Mouse (Mus musculus) embryo, embryonic 10 days (tissue): ENCODE data around the gene Nfix.

ENCODE experiments used
- DNase-seq: peaks from one replicate; pipeline ENCODE4 v3.0.0-alpha.2; 2015; ENCODE audit warnings: low spot score

The Nfix gene

DNA sequence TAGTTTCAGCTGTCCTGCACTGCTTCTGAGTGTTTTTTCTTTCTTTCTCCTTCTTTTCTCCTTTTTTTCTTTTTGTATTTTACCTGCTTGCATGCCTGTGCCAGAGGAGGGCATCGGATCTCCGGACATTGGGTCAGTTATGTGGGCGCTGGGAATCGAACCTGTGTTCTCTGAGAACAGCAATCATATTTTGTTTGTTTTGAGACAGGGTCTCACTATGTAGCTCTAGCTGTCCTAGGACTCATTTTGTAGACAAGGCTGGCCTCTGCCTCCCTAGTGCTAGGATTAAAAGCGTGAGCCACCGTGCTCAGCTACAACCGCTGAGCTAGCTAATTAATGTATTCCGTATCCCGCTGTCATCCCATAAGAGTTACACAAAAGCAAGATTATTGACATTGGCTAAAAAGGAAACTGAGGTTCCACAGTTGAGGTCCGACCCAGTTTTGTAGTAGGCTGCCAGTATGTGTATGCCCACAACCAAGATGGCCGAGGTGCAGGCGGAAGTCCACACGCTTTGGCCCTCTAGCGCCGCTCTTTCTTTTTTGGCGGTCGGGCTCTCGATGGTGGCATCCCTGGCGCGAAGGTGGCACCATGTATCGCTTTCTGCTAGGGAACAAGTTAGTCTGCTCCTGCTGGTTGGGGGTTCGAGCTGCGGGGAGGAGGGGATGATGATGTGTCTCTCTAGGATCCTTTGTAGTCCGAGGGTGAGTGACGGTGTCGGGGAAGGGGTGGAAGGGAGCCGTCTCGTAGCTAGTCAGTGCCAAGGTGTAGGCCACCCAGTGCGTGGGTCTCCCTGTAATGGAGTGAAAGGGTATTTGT lies 135.4 kb downstream of the Nfix start:
- peak; percentile 88 for DNase-seq

DNA sequence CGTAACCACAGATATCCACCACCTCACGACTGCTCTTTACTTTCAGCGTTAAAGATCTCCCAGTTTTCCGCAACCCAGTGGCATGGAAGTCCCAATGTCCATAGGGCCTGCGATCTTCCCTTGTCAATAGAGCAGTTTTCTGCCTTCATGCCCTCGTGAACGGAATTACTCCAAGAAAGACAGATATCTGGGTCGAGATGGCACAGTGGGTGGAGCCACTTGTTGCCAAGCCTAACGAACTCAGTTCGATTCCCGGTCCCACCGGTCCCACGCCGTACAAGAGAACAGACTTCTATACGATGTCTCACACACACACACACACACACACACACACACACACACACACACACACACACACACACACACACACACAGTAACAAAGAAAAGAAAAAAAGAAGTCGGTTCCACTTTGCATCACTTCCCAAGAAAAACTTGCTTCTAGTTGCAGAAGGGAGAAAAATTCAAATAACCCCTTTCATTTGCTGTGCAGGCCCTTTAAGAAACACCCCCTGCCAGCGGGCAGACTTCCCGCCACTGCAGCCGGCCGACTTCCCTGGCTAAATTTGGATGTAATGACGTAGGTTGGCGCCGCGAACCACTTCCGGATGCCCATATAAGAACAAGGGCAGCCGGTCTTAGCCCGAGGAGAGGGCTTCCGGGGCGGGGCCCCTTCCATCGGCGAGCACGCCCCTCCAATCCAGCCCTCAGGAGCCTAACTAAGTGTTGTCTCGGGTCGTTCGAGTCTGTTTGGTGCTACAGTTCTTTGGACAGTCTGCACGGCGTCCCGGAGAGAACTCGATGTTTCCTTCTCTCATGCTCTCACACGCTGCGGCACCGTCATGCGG lies 136.4 kb downstream of the Nfix start:
- peak; percentile 98 for DNase-seq

DNA sequence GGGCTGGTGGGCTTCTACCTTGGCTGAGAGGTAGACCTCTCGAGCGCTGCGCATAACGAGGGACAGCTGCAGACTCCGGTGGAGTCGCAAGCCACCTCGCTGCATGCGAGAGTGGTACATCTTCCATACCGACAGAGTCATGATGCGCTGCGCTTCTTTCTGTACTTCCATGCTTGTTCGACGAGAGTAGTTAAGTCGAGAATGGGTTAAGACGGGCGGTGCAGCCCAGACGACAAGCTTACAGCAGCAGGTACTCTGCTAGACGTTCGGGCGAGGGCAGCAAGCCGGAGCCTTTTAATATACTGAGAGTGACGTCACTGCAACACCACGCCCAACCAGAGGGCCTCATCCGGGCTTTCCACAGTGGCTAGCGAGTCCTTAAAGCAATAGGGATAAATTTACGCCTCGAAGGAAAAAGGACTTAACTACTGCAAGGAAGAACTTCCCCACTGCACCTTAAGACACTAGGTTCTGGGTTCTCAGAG lies 137.5 kb downstream of the Nfix start, which contains the start of gene Ier2:
Gene Ier2, minus strand, starts transcription at position 272 of the 485 bp plus-strand sequence.
- peak; percentile 96 for DNase-seq

DNA sequence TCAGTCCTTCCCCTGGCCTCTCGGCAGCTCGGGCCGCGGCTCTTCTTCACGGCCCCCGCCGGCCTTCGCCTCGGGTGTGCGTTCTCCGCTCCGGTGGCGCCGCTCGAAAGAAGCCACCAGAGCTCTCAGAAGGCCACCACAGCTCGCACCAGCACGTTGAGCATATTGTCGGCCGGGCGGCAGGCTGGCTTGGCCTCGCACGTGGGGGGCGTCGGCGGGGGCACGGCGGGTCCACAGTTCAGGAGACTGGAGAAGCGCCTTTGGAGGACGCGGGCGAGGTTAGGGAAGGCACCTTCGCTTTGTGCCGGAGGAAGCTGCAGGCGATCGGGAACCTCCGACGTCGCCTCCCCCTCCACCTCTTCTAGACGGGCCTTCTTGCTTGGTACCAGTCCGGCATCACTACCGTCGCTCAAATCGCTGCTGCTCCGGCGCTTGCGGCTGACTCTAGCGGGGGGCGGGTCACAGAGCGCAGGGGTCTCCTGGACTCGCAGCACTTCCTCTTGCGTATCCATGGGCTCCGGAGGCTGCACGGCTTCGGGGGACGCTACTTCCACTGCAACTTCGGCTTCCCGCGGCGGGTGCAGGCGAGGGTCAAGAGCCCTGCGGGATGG lies 138.1 kb downstream of the Nfix start:
- peak; percentile 68 for DNase-seq

DNA sequence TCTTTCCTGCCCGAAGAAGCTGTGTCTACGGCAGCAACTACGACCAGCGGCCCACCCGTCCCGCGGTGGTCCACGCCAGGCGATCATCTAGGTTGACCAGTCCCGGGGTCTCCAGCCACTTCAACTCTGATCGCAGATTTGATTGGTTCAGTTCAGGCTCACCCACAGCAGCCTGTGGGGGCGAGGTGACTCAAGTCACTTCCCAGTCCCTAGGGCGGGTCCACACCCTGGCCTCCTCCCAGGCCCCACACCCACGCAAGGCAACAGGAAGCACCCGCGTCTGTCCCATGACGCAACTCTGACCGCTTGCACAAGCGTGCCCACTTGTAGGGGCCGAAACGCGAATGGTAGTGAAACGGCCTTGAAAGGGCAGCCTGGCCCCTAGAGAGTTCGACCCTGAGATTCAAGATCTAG lies 138.7 kb downstream of the Nfix start:
- DNase-seq: peak; percentile 64

DNA sequence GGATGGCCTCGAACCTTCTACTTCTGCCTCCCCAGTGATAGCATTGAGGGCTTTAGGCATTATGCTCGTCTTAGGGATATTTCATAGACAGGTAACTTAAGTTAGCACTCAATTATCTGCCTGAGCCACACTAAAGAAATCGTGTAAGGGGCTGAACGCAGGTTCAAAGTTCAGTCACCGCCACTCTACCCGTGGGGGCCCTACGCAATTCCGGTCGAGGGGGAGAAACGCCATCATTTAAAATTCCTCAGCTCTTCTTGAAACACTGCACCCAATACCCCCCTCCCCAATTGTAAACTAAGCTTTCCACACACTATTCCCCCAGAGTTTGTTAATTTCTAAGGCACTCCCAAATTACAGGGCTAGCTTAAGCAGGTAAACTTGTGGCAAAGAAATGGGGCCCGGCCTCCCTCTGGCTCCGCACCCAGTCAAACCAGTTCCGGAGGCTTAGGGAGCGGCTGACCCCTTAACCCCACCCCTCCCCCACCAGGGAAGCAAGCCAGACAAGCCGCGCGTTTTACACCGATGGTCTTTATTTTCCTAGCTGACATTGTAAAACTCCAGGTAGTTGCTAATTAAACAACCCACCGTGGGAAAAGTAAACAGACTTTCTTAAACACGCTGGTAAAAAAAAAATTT lies 139.2 kb downstream of the Nfix start:
- DNase-seq: peak; percentile 61

DNA sequence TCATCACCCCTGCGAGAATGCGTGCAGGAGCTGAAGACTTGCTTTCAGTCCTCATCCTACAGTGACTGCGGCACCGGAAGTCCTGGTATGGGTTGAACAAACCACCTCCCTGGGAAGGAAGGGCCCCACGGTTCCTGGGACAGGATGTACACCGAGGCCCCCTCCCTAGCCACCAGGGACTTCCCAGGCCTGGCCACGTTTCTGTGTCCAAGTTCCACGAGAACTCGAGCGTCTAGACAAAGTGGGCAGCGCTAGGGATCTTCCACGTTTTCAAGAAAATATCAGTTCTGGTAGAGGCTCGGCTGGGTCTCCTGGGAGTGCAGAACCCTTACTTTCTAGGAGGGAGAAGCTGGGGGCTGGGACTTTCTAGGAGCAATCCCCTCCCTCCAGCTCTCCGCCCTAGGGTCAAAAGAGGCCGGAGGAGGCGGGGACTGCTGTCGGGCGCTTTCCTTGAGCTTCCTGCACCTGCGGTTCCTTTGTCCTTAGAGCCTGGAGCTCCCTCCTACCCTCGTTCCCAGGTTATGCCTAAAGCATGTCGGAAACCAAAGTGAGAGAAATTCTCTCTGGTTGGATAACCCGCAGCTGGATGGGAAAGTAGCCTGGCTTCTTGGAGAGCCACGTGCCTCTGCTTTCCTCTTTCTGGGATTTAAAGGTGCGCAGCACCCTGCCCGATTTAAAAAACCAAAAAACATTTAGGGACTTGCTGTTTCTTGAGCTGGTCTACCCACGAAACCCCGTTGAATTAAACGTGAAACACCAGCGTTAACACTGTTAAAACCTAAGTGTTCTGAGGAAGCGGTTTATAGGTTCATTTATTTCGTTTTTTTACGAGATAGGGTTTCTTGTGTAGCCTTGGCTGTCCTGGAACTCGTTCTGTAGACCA lies 140.0 kb downstream of the Nfix start:
- peak; percentile 83 for DNase-seq

DNA sequence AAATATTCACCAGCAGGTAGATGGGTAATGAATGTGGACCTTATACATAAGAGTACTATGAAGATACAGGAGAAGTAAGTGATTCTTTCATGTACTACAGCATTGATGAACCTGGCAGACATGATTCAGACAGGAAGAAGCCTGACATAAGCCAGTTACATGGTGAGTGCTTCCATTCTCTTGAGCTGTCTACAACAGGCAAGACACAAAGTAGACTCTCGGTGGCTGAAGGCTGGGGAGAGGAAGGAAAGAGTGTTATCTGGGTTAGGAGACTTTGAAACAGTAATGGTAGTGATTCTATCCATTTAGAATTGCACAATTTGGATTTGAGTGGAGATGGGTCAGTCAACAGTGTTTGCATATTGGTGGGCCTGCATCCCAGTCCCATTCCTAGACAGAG lies 141.2 kb downstream of the Nfix start:
- DNase-seq: no peak

DNA sequence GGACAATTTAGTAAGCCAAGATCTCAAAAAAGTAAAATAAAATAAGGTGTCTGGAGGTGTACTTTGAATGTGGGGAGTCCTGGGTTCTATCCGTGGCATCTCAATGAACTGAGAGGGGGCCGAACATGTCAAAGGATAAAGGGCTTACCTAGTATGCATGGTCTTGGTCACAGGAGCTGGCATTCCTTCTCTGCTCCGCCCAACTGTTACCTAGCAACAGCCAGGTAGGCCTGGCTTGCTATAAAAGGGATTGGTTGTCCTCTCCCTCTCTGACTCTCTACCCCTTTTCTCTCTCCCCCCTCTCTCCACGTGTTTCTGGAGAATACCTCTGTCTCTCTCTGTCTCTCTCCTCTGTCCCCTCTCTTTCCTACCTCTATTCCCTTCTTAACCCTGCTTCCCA lies 142.5 kb downstream of the Nfix start:
- no peak for DNase-seq

DNA sequence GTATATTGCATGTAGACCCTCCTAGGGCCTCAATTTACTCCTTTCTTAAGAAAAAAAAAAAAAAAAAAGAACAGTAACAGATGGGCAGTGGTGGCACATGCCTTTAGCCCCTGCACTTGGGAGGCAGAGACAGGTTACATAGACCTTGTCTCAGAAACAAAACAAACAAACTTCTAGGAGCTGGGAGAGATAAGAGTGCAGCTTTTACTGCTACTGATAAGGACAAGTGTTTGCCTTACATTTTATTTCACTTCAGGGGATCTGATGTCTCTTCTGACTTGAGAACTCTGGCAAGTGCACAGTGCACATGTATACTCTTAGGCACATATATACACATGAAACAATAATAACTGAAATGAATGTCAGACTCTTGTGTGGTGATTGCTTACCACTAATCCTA lies 142.9 kb downstream of the Nfix start:
- no peak for DNase-seq

DNA sequence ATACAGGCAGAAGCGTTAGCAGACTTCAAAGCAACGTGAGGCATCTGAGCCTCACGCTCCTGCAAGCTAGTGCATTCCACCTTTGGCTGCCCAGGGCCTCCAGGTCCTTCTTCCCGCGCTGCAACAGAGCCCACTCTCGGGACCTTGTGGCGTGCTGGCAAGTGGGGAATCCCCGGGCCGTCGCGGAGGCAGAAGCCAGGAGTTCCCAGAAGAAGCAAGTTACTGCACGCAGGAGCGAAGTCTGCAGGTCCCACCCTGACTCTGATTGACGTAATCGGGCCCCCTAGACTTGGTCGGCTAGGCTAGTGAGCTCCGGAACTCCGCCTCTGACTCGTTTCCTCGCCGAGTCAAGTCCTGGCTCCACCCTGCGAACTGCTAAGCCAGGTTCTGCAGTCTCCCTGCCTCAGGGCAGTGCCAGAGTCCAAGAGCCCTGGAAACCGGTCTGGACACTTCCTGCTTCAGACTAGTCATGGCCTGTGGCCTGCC lies 143.5 kb downstream of the Nfix start:
- DNase-seq: peak; percentile 93

DNA sequence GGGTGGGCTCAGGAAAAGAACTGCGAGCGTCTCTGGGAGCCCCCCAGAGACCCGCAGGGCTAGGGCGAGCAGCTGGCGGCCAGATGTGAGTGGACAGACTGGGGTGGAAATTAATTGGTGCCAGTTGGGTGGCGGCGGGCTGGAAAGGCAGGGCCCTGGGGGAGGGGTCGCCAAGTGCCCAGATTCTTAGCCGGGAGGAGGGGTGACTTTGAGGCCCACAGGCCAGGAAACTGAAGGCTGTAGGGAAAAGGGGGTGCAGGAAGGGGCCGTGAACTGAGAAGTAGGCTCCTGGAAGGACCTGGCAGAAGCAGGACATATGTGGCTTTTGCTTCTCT lies 144.0 kb downstream of the Nfix start:
- peak; percentile 86 for DNase-seq

DNA sequence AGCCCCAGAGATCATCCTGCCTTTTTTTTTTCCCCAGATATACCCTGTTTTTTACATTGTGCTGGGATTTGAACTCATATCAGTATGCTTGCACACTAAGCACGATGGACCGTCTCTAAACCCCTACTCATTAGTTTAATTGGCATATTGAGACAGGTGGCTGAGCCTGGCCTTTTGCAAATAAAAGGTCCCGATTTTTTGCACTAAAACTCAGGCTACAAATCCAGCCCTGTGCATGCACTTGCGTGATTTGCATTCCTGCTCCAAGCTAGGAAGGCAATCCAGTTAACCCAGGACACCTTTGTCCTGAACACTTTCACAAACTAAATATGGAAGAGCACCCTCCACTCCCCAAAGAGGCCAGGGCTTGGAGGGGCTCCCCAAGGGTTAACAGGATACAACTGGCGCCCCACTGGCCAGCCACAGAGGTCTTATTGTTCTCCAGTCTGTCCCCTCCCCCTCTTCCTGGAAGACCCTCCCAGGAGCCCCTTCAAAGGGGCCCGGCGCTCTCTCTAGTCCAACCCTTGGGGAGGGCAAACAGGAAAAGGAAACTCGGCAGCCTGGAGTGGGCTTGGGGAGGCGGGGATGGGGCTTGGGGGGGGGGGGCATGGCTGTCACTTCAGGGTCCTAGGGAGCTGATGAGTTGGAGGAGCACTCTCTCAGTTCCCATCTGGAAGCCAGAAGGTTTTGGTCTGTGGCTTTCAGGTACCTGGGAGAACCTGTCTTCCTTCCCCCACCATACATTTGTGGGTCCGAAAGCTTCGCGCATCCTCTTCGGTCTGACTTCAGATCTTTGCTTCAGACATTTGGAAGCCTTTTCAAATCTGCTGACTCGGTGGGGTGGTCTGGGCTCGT lies 144.6 kb downstream of the Nfix start:
- DNase-seq: peak; percentile 88

DNA sequence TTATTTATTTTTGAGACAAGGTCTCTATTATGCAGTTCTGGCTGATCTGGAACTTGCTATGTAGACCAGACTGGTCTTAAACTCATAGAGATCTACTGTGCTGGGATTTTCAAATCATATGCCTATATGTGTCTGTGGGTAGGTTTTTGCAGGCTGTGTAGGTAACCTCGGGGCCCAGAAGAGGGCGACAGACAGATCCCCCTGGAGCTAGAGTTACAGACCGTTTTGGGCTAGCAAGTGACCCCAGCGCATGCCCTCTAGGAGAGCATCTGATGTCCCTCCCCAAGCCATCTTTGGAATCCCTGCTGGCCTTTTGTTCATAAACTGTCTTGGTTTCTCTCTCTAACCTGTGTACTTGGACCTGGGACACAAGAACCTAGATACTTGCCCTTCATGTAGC lies 145.5 kb downstream of the Nfix start:
- DNase-seq: peak; percentile 55

DNA sequence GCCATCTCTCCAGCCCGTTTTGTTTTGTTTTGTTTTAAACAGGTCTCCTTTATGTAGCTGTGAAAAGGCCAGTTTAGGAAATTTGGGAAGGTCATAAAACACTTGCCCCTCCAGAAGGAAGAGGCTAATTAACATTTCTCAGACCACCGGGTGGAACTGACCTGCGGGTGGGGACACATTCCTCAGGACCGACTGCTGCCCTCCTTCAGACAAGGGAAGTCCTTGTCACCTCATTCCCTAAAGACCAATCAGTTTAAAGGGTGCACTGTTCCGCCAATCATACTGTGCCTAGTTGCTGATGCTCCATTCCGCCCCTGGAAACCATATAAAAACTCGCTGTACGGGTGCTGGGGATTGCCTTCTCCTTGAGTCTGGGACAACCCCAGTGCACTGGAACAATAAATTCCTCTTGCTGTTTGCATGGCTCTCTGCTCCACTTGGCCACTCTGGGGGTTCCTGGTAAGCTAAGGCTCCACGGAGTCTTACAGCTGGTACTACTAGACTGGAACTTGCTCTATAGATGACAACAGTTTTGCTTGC lies 147.0 kb downstream of the Nfix start:
- no peak for DNase-seq

DNA sequence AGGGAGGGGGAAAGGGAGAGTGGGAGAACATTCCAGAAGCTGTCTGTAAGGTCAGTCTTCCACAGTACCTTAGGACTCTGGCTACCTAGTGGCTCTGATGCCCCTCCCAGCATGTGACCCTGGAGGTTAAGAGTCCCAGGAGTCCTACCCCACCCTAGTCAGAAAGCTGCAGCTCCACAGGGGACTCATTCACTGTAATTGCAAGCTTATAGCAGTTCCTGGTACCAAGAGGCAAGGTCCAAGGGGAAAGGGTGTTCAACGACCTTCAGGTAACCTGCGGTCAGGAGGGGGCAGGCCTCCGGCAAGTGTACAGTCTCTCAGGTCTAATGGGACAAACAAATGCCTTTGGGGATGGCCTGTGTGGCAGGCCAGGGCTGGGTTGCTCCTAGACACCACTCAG lies 149.9 kb downstream of the Nfix start:
- DNase-seq: no peak
